Mouse (Mus musculus): Measurements from ENCODE around the gene Ttc39b. TPM values are rescaled to one million over a fixed set of nuclear protein-coding genes. Genes with fewer than 3 reads are reported as not detected.

Ttc39b gene
- polyA plus RNA-seq, 1 experiment from 2014 or later, result 7.1 TPM

DNA sequence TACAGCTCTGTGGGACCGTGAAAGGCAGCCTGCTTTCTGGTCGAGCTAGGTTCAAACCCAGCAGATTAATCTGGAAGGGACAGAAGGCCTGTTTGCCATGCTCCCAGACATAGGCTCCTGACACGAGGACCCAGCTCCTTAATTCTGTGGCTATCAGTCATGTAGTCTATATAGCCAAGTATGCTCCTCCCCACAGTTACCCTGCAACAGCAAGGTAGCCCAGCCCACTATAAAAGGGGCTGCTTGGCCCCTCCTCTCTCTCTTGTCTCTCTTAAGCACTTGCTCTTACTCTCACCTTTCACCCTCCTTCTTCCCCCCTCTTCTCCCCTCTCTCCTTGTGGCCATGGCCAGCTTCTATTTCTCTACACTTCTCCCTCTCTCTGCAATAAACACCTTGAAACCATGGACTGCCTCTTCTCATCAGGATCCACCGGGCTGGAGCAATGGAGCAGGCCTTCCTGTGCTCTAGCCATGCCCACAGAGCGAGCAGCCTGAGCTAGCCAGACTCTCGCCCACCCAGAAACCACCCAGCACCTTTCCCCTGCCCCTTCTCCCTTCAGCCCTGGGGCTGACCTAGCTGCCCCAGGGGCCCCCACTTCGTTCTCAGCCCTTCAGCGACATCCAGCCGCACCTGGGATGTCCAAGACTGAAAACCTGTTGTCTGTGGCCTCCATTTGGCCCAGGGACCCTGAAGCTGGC, 51.0 kb downstream of the Ttc39b start:
- Histone ChIP-seq H3K36me3 (ENCODE audit: control insufficient read depth, insufficient read depth, low read length) (no peaks in the 10 kb centered on the region), H3K27ac (ENCODE audit: low read length) (no peak overlapping the region), H3K9ac (ENCODE audit: low read depth, low read length) (no peak overlapping the region), H3K4me2 (ENCODE audit: low read length) (no peak overlapping the region), H3K9me3 (replicated peaks; ENCODE audit: control insufficient read depth, low read length, poor library complexity, severe bottlenecking) (no peaks in the 10 kb centered on the region), H3K4me3 (ENCODE audit: low read depth, low read length) (no peak overlapping the region), H3K4me1 (ENCODE audit: control insufficient read depth, insufficient read depth, low read length) (no peaks in the 10 kb centered on the region), H3K27me3 (ENCODE audit: control insufficient read depth, insufficient read depth, low read depth, low read length) (no peaks in the 10 kb centered on the region)
- 88% methylated on average over 9 of the region's 9 CpGs for WGBS
- ATAC-seq, result no peak

DNA sequence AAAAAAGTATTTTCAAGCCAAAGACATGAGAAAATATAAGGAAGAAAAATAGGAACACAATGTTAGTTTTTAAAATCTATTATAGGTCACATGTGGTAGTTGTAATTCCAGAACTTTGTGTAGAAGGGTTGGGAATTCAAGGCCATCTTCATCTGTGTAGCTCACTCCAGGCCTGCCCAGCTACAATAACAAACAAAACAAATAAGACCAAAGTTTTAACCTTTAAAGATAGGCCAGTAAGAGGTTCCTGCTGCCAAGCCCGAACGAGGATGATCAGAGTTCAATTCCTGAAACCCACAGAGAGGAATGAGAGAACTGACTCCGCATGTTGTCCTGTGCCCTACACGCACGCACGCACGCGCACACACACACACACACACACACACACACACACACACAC, 53.6 kb downstream of the Ttc39b start:
- H3K27ac ChIP-seq (ENCODE audit: low read length), result no peak overlapping the region
- no peaks in the 10 kb centered on the region for H3K9me3 ChIP-seq (replicated peaks; ENCODE audit: control insufficient read depth, low read length, poor library complexity, severe bottlenecking)
- no peak overlapping the region for H3K9ac ChIP-seq (ENCODE audit: low read depth, low read length)
- WGBS, result 97% methylated on average over 8 of the region's 8 CpGs
- H3K4me3 ChIP-seq (ENCODE audit: low read depth, low read length), result no peak overlapping the region
- H3K27me3 ChIP-seq (ENCODE audit: control insufficient read depth, insufficient read depth, low read depth, low read length), result no peaks in the 10 kb centered on the region
- no peak overlapping the region for H3K4me2 ChIP-seq (ENCODE audit: low read length)
- no peaks in the 10 kb centered on the region for H3K36me3 ChIP-seq (ENCODE audit: control insufficient read depth, insufficient read depth, low read length)
- no peaks in the 10 kb centered on the region for H3K4me1 ChIP-seq (ENCODE audit: control insufficient read depth, insufficient read depth, low read length)
- no peak for ATAC-seq

DNA sequence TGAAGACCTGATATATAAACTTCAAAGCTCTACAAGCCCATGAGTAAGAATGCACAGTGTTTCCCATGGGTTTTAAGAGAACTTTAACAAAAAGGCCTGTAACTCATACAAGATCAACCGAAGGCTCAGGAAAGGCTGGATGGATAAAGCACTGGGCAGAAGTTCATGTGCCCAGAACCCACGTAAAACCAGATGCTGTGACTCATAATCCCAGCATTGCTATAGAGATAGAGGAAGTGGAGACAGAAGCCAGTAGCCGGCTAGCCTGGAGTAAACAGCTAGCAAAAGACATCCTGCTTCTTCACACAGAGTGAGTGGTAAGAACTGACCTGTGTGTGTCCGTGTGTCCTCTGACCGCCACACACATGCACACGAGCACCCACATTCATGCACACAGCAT, 54.4 kb downstream of the Ttc39b start:
- WGBS, result 88% methylated on average over 6 of the region's 6 CpGs

GRCm38 (mm10) chr4:83265926-83266692, 57.9 kb downstream of the Ttc39b start:
- Histone ChIP-seq H3K4me3 (ENCODE audit: low read depth, low read length) (no peak overlapping the region), H3K4me2 (ENCODE audit: low read length) (no peak overlapping the region), H3K9me3 (replicated peaks; ENCODE audit: control insufficient read depth, low read length, poor library complexity, severe bottlenecking) (no peaks in the 10 kb centered on the region), H3K4me1 (ENCODE audit: control insufficient read depth, insufficient read depth, low read length) (no peaks in the 10 kb centered on the region), H3K27ac (ENCODE audit: low read length) (no peak overlapping the region), H3K36me3 (ENCODE audit: control insufficient read depth, insufficient read depth, low read length) (no peaks in the 10 kb centered on the region), H3K9ac (ENCODE audit: low read depth, low read length) (no peak overlapping the region), H3K27me3 (ENCODE audit: control insufficient read depth, insufficient read depth, low read depth, low read length) (no peaks in the 10 kb centered on the region)
- WGBS, result 75% methylated on average over 14 of the region's 14 CpGs
- ATAC-seq, result no peak

More for the DNA sequence above, 54.4 kb downstream of the Ttc39b start:
- Histone ChIP-seq H3K9me3 (replicated peaks; ENCODE audit: control insufficient read depth, low read length, poor library complexity, severe bottlenecking) (no peaks in the 10 kb centered on the region), H3K27ac (ENCODE audit: low read length) (no peak overlapping the region), H3K4me3 (ENCODE audit: low read depth, low read length) (no peak overlapping the region), H3K9ac (ENCODE audit: low read depth, low read length) (no peak overlapping the region), H3K4me2 (ENCODE audit: low read length) (no peak overlapping the region), H3K36me3 (ENCODE audit: control insufficient read depth, insufficient read depth, low read length) (no peaks in the 10 kb centered on the region), H3K27me3 (ENCODE audit: control insufficient read depth, insufficient read depth, low read depth, low read length) (no peaks in the 10 kb centered on the region), H3K4me1 (ENCODE audit: control insufficient read depth, insufficient read depth, low read length) (no peaks in the 10 kb centered on the region)
- ATAC-seq, result no peak

DNA sequence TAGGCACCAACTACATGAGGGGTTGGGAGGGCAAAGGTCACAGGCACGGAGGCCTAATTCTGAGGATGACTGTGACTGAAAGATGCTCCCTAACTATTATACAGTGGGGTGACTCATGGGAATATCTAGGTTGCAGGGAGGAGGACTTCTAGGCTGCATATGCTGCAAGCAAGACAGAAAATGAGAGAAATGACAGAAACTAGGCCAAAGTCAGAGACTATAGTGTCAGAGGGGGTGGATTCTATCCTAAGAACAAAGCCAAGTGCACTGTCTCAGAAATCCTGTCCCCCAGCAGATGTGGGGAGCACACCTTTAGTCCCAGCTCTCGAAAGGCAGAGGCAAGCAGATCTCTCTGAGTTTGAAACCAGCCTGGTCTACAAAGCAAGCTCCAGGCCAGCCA, 59.2 kb downstream of the Ttc39b start:
- WGBS, result 96% methylated on average over 2 of the region's 2 CpGs
- no peaks in the 10 kb centered on the region for H3K36me3 ChIP-seq (ENCODE audit: control insufficient read depth, insufficient read depth, low read length)
- no peak for ATAC-seq

DNA sequence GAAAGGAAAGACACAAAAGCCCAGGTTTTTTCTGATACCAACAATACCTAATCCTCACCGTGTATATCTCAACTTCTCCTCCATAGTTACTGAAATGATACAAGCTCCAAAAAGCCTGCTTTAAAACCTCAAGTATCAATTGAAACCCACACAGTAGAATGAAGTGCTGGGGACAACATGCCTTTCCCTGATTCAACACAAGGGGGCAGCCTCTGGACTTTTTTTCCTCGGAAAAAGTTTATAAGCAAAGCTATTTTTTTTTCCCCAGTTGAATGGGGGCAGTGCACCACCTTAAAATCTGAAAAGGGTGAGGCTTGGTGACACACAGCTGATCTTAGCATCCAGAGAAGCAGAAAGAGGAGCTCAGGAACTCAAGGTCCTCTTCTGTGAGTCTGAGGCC, 62.1 kb downstream of the Ttc39b start:
- H3K27ac ChIP-seq (ENCODE audit: low read length), result no peak overlapping the region
- no peaks in the 10 kb centered on the region for H3K4me1 ChIP-seq (ENCODE audit: control insufficient read depth, insufficient read depth, low read length)
- no peak for ATAC-seq
- no peaks in the 10 kb centered on the region for H3K27me3 ChIP-seq (ENCODE audit: control insufficient read depth, insufficient read depth, low read depth, low read length)
- no peaks in the 10 kb centered on the region for H3K9me3 ChIP-seq (replicated peaks; ENCODE audit: control insufficient read depth, low read length, poor library complexity, severe bottlenecking)
- no peak overlapping the region for H3K4me2 ChIP-seq (ENCODE audit: low read length)
- no peak overlapping the region for H3K4me3 ChIP-seq (ENCODE audit: low read depth, low read length)
- 14% methylated on average over 2 of the region's 2 CpGs for WGBS
- no peaks in the 10 kb centered on the region for H3K36me3 ChIP-seq (ENCODE audit: control insufficient read depth, insufficient read depth, low read length)
- no peak overlapping the region for H3K9ac ChIP-seq (ENCODE audit: low read depth, low read length)

More for the DNA sequence above, 59.2 kb downstream of the Ttc39b start:
- Histone ChIP-seq H3K4me3 (ENCODE audit: low read depth, low read length) (no peak overlapping the region), H3K27ac (ENCODE audit: low read length) (no peak overlapping the region), H3K27me3 (ENCODE audit: control insufficient read depth, insufficient read depth, low read depth, low read length) (no peaks in the 10 kb centered on the region), H3K4me1 (ENCODE audit: control insufficient read depth, insufficient read depth, low read length) (no peaks in the 10 kb centered on the region), H3K9me3 (replicated peaks; ENCODE audit: control insufficient read depth, low read length, poor library complexity, severe bottlenecking) (no peaks in the 10 kb centered on the region), H3K9ac (ENCODE audit: low read depth, low read length) (no peak overlapping the region), H3K4me2 (ENCODE audit: low read length) (no peak overlapping the region)

DNA sequence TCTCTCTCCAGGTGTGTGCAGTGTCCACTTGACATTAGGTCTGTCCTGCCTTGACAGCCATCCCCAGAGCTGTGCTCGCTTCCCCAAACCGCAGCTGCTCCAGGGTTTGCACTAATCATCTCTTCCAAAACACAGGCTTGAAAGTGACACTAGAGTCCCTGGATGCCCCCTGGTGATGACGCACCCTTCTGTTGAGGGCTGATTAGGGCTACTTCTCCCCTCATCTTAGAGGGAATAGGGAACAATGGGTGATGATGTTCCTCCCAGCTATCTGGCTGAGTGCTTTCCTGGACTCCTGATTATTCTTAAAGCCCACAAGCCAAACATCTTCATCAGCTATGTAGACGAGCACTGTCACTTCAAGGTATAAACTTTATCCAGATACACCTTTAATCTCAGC, 64.4 kb downstream of the Ttc39b start:
- no peak overlapping the region for H3K4me3 ChIP-seq (ENCODE audit: low read depth, low read length)
- H3K4me2 ChIP-seq (ENCODE audit: low read length), result no peak overlapping the region
- no peak for ATAC-seq
- no peaks in the 10 kb centered on the region for H3K27me3 ChIP-seq (ENCODE audit: control insufficient read depth, insufficient read depth, low read depth, low read length)
- H3K4me1 ChIP-seq (ENCODE audit: control insufficient read depth, insufficient read depth, low read length), result no peaks in the 10 kb centered on the region
- H3K27ac ChIP-seq (ENCODE audit: low read length), result no peak overlapping the region
- no peak overlapping the region for H3K9ac ChIP-seq (ENCODE audit: low read depth, low read length)
- WGBS, result 80% methylated on average over 4 of the region's 4 CpGs
- no peaks in the 10 kb centered on the region for H3K36me3 ChIP-seq (ENCODE audit: control insufficient read depth, insufficient read depth, low read length)
- H3K9me3 ChIP-seq (replicated peaks; ENCODE audit: control insufficient read depth, low read length, poor library complexity, severe bottlenecking), result no peaks in the 10 kb centered on the region

- Histone ChIP-seq H3K27me3 (ENCODE audit: control insufficient read depth, insufficient read depth, low read depth, low read length) (no peaks in the 10 kb centered on the region), H3K9me3 (replicated peaks; ENCODE audit: control insufficient read depth, low read length, poor library complexity, severe bottlenecking) (no peaks in the 10 kb centered on the region), H3K4me3 (ENCODE audit: low read depth, low read length) (no peak overlapping the region), H3K27ac (ENCODE audit: low read length) (no peak overlapping the region), H3K9ac (ENCODE audit: low read depth, low read length) (no peak overlapping the region), H3K4me1 (ENCODE audit: control insufficient read depth, insufficient read depth, low read length) (no peaks in the 10 kb centered on the region), H3K36me3 (ENCODE audit: control insufficient read depth, insufficient read depth, low read length) (no peaks in the 10 kb centered on the region), H3K4me2 (ENCODE audit: low read length) (no peak overlapping the region)
- WGBS, result 91% methylated on average over 3 of the region's 3 CpGs
- no peak for ATAC-seq
These were observed 65.8 kb downstream of the Ttc39b start for GRCm38 (mm10) chr4:83258273-83258672.
